ENCODE assay signal across 13 mouse cellular contexts in genomic region chr2:149798613-149799012, GRCm38 (mm10). TPM values are rescaled to one million over a fixed set of nuclear protein-coding genes. Genes with fewer than 3 reads are reported as not detected.
DNase-seq lines count a peak whose midpoint lies in the region; ATAC-seq and TF ChIP-seq lines count a peak whose summit lies in the region.
"Had no signal": no experiment of that assay in that cellular context is flagged by ENCODE, and none has a peak within 500 bp of the region (broad histone marks: within the 10 kb centered on the region; RNA-seq: fewer than 3 reads in every experiment).

No protein-coding gene starts in this region.

- no peak overlapping the region for H3K9ac ChIP-seq in forebrain, embryonic 11.5 days (ENCODE audit: low read length)
- no peak overlapping the region for H3K9ac ChIP-seq in midbrain, embryonic 11.5 days (ENCODE audit: low read length)
- no peak overlapping the region for H3K9ac ChIP-seq in midbrain, embryonic 16.5 days (ENCODE audit: low read depth, low read length)
- H3K9ac ChIP-seq in forebrain, postnatal 0 days, result no peak overlapping the region
- no peak overlapping the region for H3K9ac ChIP-seq in stomach, embryonic 16.5 days (ENCODE audit: low read length)
- H3K9ac ChIP-seq: limb, embryonic 13.5 days had no signal

- H3K4me1 ChIP-seq in forebrain, embryonic 11.5 days (replicated peaks; ENCODE audit: control insufficient read depth, insufficient read depth, low read length), result no peaks in the 10 kb centered on the region
- H3K4me1 ChIP-seq in forebrain, embryonic 10.5 days, result peaks cover 14% of the 10 kb centered on the region
- peaks cover 3% of the 10 kb centered on the region; the same call in 1 of the 2 replicates for H3K4me1 ChIP-seq in midbrain, embryonic 11.5 days (ENCODE audit: control insufficient read depth, insufficient read depth, low read length)
- H3K4me1 ChIP-seq in midbrain, embryonic 16.5 days (ENCODE audit: control insufficient read depth, insufficient read depth, low read length), result no peaks in the 10 kb centered on the region
- H3K4me1 ChIP-seq in forebrain, postnatal 0 days (ENCODE audit: insufficient read depth), result no peaks in the 10 kb centered on the region
- H3K4me1 ChIP-seq in stomach, embryonic 16.5 days (ENCODE audit: control insufficient read depth, insufficient read depth, low read length), result no peaks in the 10 kb centered on the region
- H3K4me1 ChIP-seq: limb, embryonic 13.5 days had no signal

- H3K27me3 ChIP-seq in forebrain, embryonic 11.5 days (ENCODE audit: control insufficient read depth, insufficient read depth, low read length), result no peaks in the 10 kb centered on the region
- H3K27me3 ChIP-seq in forebrain, embryonic 10.5 days (ENCODE audit: poor library complexity, severe bottlenecking), result no peaks in the 10 kb centered on the region
- no peaks in the 10 kb centered on the region for H3K27me3 ChIP-seq in midbrain, embryonic 11.5 days (ENCODE audit: control insufficient read depth, insufficient read depth, low read length)
- no peaks in the 10 kb centered on the region for H3K27me3 ChIP-seq in midbrain, embryonic 16.5 days (ENCODE audit: control insufficient read depth, insufficient read depth, low read depth, low read length)
- no peaks in the 10 kb centered on the region for H3K27me3 ChIP-seq in forebrain, postnatal 0 days (ENCODE audit: insufficient read depth, low read length)
- H3K27me3 ChIP-seq in stomach, embryonic 16.5 days (ENCODE audit: control insufficient read depth, insufficient read depth, low read length), result no peaks in the 10 kb centered on the region
- H3K27me3 ChIP-seq: limb, embryonic 13.5 days had no signal

- no peak for TF ChIP-seq CTCF in forebrain, postnatal 0 days (IDR thresholded peaks at IDR 0.05; ENCODE audit: low read depth)

- H3K27ac ChIP-seq in forebrain, embryonic 11.5 days (ENCODE audit: low read depth, low read length), result no peak overlapping the region
- H3K27ac ChIP-seq in forebrain, embryonic 10.5 days, result no peak overlapping the region
- H3K27ac ChIP-seq in midbrain, embryonic 11.5 days (ENCODE audit: low read depth, low read length), result no peak overlapping the region
- H3K27ac ChIP-seq in midbrain, embryonic 16.5 days (ENCODE audit: low read length), result no peak overlapping the region
- no peak overlapping the region for H3K27ac ChIP-seq in forebrain, postnatal 0 days (ENCODE audit: low read depth, low read length)
- H3K27ac ChIP-seq in stomach, embryonic 16.5 days (ENCODE audit: low read length), result no peak overlapping the region
- H3K27ac ChIP-seq: limb, embryonic 13.5 days had no signal

- no peak for DNase-seq in forebrain, embryonic 11.5 days (ENCODE audit: low spot score)
- no peak for DNase-seq in forebrain, embryonic 10.5 days (ENCODE audit: extremely low spot score, low spot score)
- no peak for DNase-seq in midbrain, embryonic 11.5 days (ENCODE audit: low spot score, missing footprints)
- no peak for DNase-seq in forebrain, postnatal 0 days
- no peak for DNase-seq in urinary bladder, adult 2 months (ENCODE audit: low spot score)
- no peak for DNase-seq in cerebellum, postnatal 14 days
- DNase-seq: adrenal gland, adult 8-10 months; heart, adult 18-20 months; heart, postnatal 36 days had no signal

- no peak overlapping the region for H3K4me3 ChIP-seq in forebrain, embryonic 11.5 days (ENCODE audit: low read depth, low read length)
- no peak overlapping the region for H3K4me3 ChIP-seq in forebrain, embryonic 10.5 days
- H3K4me3 ChIP-seq in midbrain, embryonic 11.5 days (ENCODE audit: low read depth, low read length), result no peak overlapping the region
- no peak overlapping the region for H3K4me3 ChIP-seq in midbrain, embryonic 16.5 days (ENCODE audit: low read depth, low read length)
- no peak overlapping the region for H3K4me3 ChIP-seq in forebrain, postnatal 0 days (ENCODE audit: low read depth, low read length)
- no peak overlapping the region for H3K4me3 ChIP-seq in stomach, embryonic 16.5 days (replicated peaks; ENCODE audit: low read length)
- H3K4me3 ChIP-seq: limb, embryonic 13.5 days had no signal

- no peaks in the 10 kb centered on the region for H3K9me3 ChIP-seq in forebrain, embryonic 11.5 days (ENCODE audit: control insufficient read depth, low read length)
- no peaks in the 10 kb centered on the region for H3K9me3 ChIP-seq in forebrain, embryonic 10.5 days
- H3K9me3 ChIP-seq in midbrain, embryonic 11.5 days (ENCODE audit: control insufficient read depth, low read length), result no peaks in the 10 kb centered on the region
- H3K9me3 ChIP-seq in midbrain, embryonic 16.5 days (replicated peaks; ENCODE audit: control insufficient read depth, low read length, poor library complexity, severe bottlenecking), result no peaks in the 10 kb centered on the region
- no peaks in the 10 kb centered on the region for H3K9me3 ChIP-seq in forebrain, postnatal 0 days (ENCODE audit: low read length)
- no peaks in the 10 kb centered on the region for H3K9me3 ChIP-seq in stomach, embryonic 16.5 days (replicated peaks; ENCODE audit: control insufficient read depth, low read length)
- H3K9me3 ChIP-seq: limb, embryonic 13.5 days had no signal

- H3K36me3 ChIP-seq in forebrain, embryonic 11.5 days (ENCODE audit: control insufficient read depth, insufficient read depth, low read length), result no peaks in the 10 kb centered on the region
- no peaks in the 10 kb centered on the region for H3K36me3 ChIP-seq in forebrain, embryonic 10.5 days (replicated peaks)
- H3K36me3 ChIP-seq in midbrain, embryonic 11.5 days (ENCODE audit: control insufficient read depth, insufficient read depth, low read length), result no peaks in the 10 kb centered on the region
- no peaks in the 10 kb centered on the region for H3K36me3 ChIP-seq in midbrain, embryonic 16.5 days (ENCODE audit: control insufficient read depth, insufficient read depth, low read length)
- H3K36me3 ChIP-seq in forebrain, postnatal 0 days (ENCODE audit: insufficient read depth), result no peaks in the 10 kb centered on the region
- no peaks in the 10 kb centered on the region for H3K36me3 ChIP-seq in stomach, embryonic 16.5 days (ENCODE audit: control insufficient read depth, insufficient read depth, low read length)
- H3K36me3 ChIP-seq: limb, embryonic 13.5 days had no signal

- under 1% methylated on average over 3 of the region's 3 CpGs for WGBS in forebrain, embryonic 11.5 days
- 2% methylated on average over 3 of the region's 3 CpGs for WGBS in forebrain, embryonic 10.5 days
- WGBS in midbrain, embryonic 11.5 days, result 4% methylated on average over 3 of the region's 3 CpGs
- 3% methylated on average over 3 of the region's 3 CpGs for WGBS in midbrain, embryonic 16.5 days
- WGBS in forebrain, postnatal 0 days, result 6% methylated on average over 3 of the region's 3 CpGs
- WGBS in stomach, embryonic 16.5 days, result 28% methylated on average over 3 of the region's 3 CpGs

- no peak overlapping the region for H3K4me2 ChIP-seq in forebrain, embryonic 11.5 days (ENCODE audit: low read depth, low read length, severe bottlenecking)
- H3K4me2 ChIP-seq in midbrain, embryonic 11.5 days, result no peak overlapping the region
- no peak overlapping the region for H3K4me2 ChIP-seq in midbrain, embryonic 16.5 days (ENCODE audit: low read length)
- no peak overlapping the region for H3K4me2 ChIP-seq in forebrain, postnatal 0 days (ENCODE audit: low read depth)
- H3K4me2 ChIP-seq in stomach, embryonic 16.5 days (ENCODE audit: low read depth, low read length), result no peak overlapping the region
- H3K4me2 ChIP-seq: limb, embryonic 13.5 days had no signal

- ATAC-seq in forebrain, embryonic 11.5 days (replicated peaks; ENCODE audit: low FRiP score), result peak; percentile 85
- ATAC-seq in midbrain, embryonic 11.5 days (ENCODE audit: low FRiP score), result peak; percentile 94
- ATAC-seq in midbrain, embryonic 16.5 days, result no peak
- ATAC-seq in forebrain, postnatal 0 days, result peak; percentile 60; the same call in 1 of the 2 replicates
- ATAC-seq in stomach, embryonic 16.5 days (ENCODE audit: insufficient read depth, low FRiP score), result peak; percentile 50; the same call in 1 of the 2 replicates

RNA-seq across cellular contexts. Expression of gene Syndig1, which starts 30.4 kb away (rescaled TPM):
- 9.0 and 10.6 TPM in 2 replicates for polyA plus RNA-seq in forebrain, embryonic 11.5 days (2014; fragmentation: Nextera tagmentation; extraction: Ambion mirVana)
- 2.4 and 2.9 TPM in 2 replicates for polyA plus RNA-seq in forebrain, embryonic 10.5 days (2016; fragmentation: Nextera tagmentation; extraction: Ambion mirVana)
- 8.5 and 9.5 TPM in 2 replicates for polyA plus RNA-seq in midbrain, embryonic 11.5 days (2014; fragmentation: Nextera tagmentation; extraction: Ambion mirVana)
- 22.1 and 27.6 TPM in 2 replicates for polyA plus RNA-seq in midbrain, embryonic 16.5 days (2015; fragmentation: Nextera tagmentation; extraction: Ambion mirVana)
- total RNA-seq in forebrain, postnatal 0 days (2014; rRNA removed), result 25.1 and 49.2 TPM in 2 replicates
- polyA plus RNA-seq in forebrain, postnatal 0 days (2015; fragmentation: Nextera tagmentation; extraction: Ambion mirVana), result 29.7 and 32.0 TPM in 2 replicates
- polyA plus RNA-seq in stomach, embryonic 16.5 days (2015; fragmentation: Nextera tagmentation; extraction: Ambion mirVana), result 10.7 and 12.1 TPM in 2 replicates
- polyA plus RNA-seq in urinary bladder, adult 2 months (2012; rRNA removed), result 35.4 and 37.0 TPM in 2 replicates
- polyA plus RNA-seq: spleen, adult 2 months had no signal

RNA-seq across cellular contexts. Expression of gene C530025M09Rik, which starts 32.4 kb away (rescaled TPM):
- not detected in 2 replicates for polyA plus RNA-seq in forebrain, embryonic 11.5 days (2014; fragmentation: Nextera tagmentation; extraction: Ambion mirVana)
- 0.31 TPM in 1 of 2 replicates, not detected in the other for polyA plus RNA-seq in forebrain, embryonic 10.5 days (2016; fragmentation: Nextera tagmentation; extraction: Ambion mirVana)
- polyA plus RNA-seq in midbrain, embryonic 11.5 days (2014; fragmentation: Nextera tagmentation; extraction: Ambion mirVana), result 0.33 TPM in 1 of 2 replicates, not detected in the other
- polyA plus RNA-seq in midbrain, embryonic 16.5 days (2015; fragmentation: Nextera tagmentation; extraction: Ambion mirVana), result 0.72 and 0.94 TPM in 2 replicates
- 0.77 and 1.5 TPM in 2 replicates for total RNA-seq in forebrain, postnatal 0 days (2014; rRNA removed)
- 1.1 and 1.2 TPM in 2 replicates for polyA plus RNA-seq in forebrain, postnatal 0 days (2015; fragmentation: Nextera tagmentation; extraction: Ambion mirVana)
- polyA plus RNA-seq in stomach, embryonic 16.5 days (2015; fragmentation: Nextera tagmentation; extraction: Ambion mirVana), result not detected in 2 replicates
- 0.12 TPM in 1 of 2 replicates, not detected in the other for polyA plus RNA-seq in urinary bladder, adult 2 months (2012; rRNA removed)
- total RNA-seq: adrenal gland, adult 8-10 months; heart, adult 18-20 months; heart, postnatal 36 days had no signal
- polyA plus RNA-seq: spleen, adult 2 months had no signal
